Mouse (Mus musculus) ES-Bruce4 (cell line): Measurements from ENCODE around the gene F11r.

Experiments used
- CTCF ChIP-seq: IDR thresholded peaks from one replicate; pipeline ENCODE4 v1.8.1; 2011; ENCODE audit warnings: low read depth, low read length
- POLR2A ChIP-seq: IDR thresholded peaks from one replicate; pipeline ENCODE4 v1.8.1; 2011; ENCODE audit warnings: low read length; ENCODE audit not compliant: insufficient read depth

GRCm38 (mm10) chr1:171425126-171425525, 12.2 kb upstream of the F11r start:
- TF ChIP-seq POLR2A (no peak), CTCF (no peak)
